Mouse (Mus musculus) hindbrain, embryonic 13.5 days (tissue): ENCODE data around the gene Ifitm6. TPM values are rescaled to one million over a fixed set of nuclear protein-coding genes. Genes with fewer than 3 reads are reported as not detected.
A peak's percentile ranks its signal among the peaks of the same experiment; 100 is the strongest.
"Not testable (repeated sequence)": the region's sequence is repeated elsewhere in the genome, so short reads cannot be mapped to it uniquely, and the experiment has no call there.

ENCODE experiments used
- ATAC-seq: fragments of 200-750 bp; cut with Nextera tagmentation; 2 replicates; pipeline ENCODE4 v1.8.0; 2017; ENCODE audit warnings: moderate TSS enrichment; ENCODE audit not compliant: low FRiP score
- H3K27ac ChIP-seq: fragments of 300-500 bp; sonication (generic); 2 replicates; pipeline ENCODE4 v1.5.1; 2015; ENCODE audit warnings: inconsistent platforms, mild to moderate bottlenecking, moderate library complexity
- H3K27me3 ChIP-seq: fragments of 300-500 bp; sonication (generic); 2 replicates; pipeline ENCODE4 v1.6.1; 2015; ENCODE audit warnings: mild to moderate bottlenecking, inconsistent platforms
- H3K36me3 ChIP-seq: fragments of 300-500 bp; sonication (generic); 2 replicates; pipeline ENCODE4 v1.6.1; 2015; ENCODE audit warnings: mild to moderate bottlenecking, inconsistent platforms
- H3K4me1 ChIP-seq: fragments of 300-500 bp; sonication (generic); replicated peaks from 2 replicates; pipeline ENCODE4 v1.6.1; 2015; ENCODE audit warnings: inconsistent platforms
- H3K4me2 ChIP-seq: fragments of 300-500 bp; sonication (generic); 2 replicates; pipeline ENCODE4 v1.6.1; 2015; ENCODE audit warnings: inconsistent platforms, mild to moderate bottlenecking, moderate library complexity
- H3K4me3 ChIP-seq: fragments of 300-500 bp; sonication (generic); 2 replicates; pipeline ENCODE4 v1.5.1; 2015; ENCODE audit warnings: mild to moderate bottlenecking, inconsistent platforms
- H3K9ac ChIP-seq: fragments of 300-500 bp; sonication (generic); 2 replicates; pipeline ENCODE4 v1.6.1; 2015; ENCODE audit warnings: mild to moderate bottlenecking, inconsistent platforms
- H3K9me3 ChIP-seq: fragments of 300-500 bp; sonication (generic); 2 replicates; pipeline ENCODE4 v1.6.1; 2016; ENCODE audit warnings: inconsistent platforms
- WGBS: fragments of 180-500 bp; shearing (Covaris S2); methylation state at CpG from one replicate; pipeline ENCODE4 v1.1.7; 2015; 5-methylcytosine and 5-hydroxymethylcytosine counted together
- polyA plus RNA-seq: library from polyadenylated mRNA; unstranded; fragments of >200 nt; fragmentation: Nextera tagmentation; extraction: Ambion mirVana; gene quantifications from 2 replicates; pipeline ENCODE4 v1.2.1, GENCODE M21; 2015

The Ifitm6 gene
- polyA plus RNA-seq, 1 experiment from 2014 or later: 0.53 TPM

DNA sequence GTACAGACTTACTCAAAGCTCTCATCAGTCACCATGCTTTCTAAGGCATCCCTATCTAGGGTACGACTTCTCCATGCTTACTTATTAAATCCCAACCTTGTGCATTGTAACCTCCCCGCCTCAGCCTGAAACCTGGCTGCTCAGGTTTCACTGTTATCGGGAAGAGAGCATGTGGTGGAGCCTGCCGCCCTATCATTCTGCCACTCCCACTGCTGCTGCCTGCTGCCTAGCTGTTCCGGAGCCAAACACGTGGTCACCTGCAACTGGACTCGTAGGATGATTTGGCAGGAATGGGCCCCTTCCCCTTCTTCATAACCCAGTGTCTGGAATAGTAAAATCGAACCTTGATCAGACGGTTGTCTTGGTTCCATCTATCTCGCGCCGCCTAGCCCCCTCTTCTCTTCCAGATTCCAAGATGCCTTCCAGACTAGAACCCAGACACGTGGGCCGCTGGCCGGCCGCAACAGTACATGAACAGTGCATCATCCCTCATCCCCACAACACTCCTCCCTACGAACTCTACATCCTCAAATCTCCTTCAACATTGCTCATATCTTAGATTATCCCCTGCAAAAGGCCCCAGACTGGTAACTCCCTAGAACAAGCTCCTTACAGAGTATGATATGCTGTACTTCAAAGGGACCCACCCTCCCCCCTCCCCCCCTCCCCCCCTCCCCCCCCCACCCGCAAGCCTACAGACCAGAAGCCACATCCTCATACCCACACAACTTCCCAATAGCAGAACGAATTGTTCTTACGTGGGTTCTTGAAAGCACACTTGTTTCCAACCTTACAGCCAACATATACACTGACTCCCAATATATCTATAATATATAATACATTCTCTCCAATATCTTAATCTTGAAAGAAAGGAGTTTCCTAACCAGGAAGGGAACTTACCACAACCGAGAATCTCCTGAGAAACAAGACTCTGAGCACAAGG lies 20.6 kb upstream of the Ifitm6 start:
- Histone ChIP-seq H3K4me2 (no peak overlapping the region), H3K4me3 (no peak overlapping the region), H3K9me3 (no peaks in the 10 kb centered on the region), H3K9ac (no peak overlapping the region), H3K36me3 (no peaks in the 10 kb centered on the region), H3K4me1 (no peaks in the 10 kb centered on the region), H3K27ac (no peak overlapping the region), H3K27me3 (no peaks in the 10 kb centered on the region)
- WGBS: 86% methylated on average over 20 of the region's 21 CpGs
- no peak for ATAC-seq

GRCm38 (mm10) chr7:141036624-141037023 lies 18.9 kb upstream of the Ifitm6 start:
- H3K9ac ChIP-seq, H3K4me3 ChIP-seq, ATAC-seq, H3K27ac ChIP-seq, H3K4me2 ChIP-seq, H3K4me1 ChIP-seq, H3K36me3 ChIP-seq, H3K9me3 ChIP-seq, H3K27me3 ChIP-seq: not testable (repeated sequence)
- 89% methylated on average over 1 of the region's 2 CpGs for WGBS

DNA sequence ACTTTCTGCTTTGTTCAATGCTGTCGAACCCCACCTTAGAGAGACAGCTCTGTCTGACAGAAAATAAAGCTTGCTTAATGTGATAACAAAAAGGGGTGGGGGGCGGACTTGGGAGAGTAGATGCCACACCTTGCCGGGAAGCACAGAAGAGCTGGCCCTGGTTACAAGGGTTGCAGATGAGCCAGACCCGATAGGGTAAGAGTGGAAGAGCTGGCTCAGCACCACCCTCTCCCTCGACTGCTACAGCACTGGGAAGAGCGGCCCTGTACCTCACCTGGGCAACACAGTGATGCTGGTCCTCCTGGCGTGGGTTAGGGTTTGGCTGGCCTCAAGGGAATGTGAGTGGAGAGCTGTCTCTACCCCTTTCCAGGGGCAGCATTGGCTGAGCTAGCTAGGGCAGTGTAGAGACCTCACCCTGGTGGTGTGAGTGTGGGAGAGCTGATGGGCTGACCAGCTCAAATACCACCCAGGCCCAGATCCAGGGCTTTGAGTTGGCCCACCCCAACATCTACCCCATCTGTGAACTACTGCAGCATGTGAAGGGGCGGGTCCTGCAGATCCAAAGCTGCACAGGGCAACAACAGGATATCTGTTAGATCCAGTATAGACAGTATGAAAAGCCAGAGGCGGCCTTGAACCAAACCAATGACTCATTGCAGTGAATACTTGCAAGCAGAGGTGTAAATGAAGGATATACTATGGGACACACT lies 14.9 kb upstream of the Ifitm6 start:
- no peak overlapping the region for H3K4me2 ChIP-seq
- H3K36me3 ChIP-seq: no peaks in the 10 kb centered on the region
- no peak for ATAC-seq
- H3K27me3 ChIP-seq: no peaks in the 10 kb centered on the region
- no peak overlapping the region for H3K27ac ChIP-seq
- no peak overlapping the region for H3K9ac ChIP-seq
- no peaks in the 10 kb centered on the region for H3K4me1 ChIP-seq
- no peaks in the 10 kb centered on the region for H3K9me3 ChIP-seq
- no peak overlapping the region for H3K4me3 ChIP-seq
- WGBS: 85% methylated on average over 9 of the region's 9 CpGs

GRCm38 (mm10) chr7:141030390-141030789 lies 12.7 kb upstream of the Ifitm6 start:
- H3K9ac ChIP-seq: no peak overlapping the region
- H3K27me3 ChIP-seq: no peaks in the 10 kb centered on the region
- H3K4me1 ChIP-seq: peaks cover 11% of the 10 kb centered on the region; the same call in 1 of the 2 replicates
- 47% methylated on average over 3 of the region's 3 CpGs for WGBS
- no peak overlapping the region for H3K4me2 ChIP-seq
- H3K36me3 ChIP-seq: no peaks in the 10 kb centered on the region
- H3K9me3 ChIP-seq: no peaks in the 10 kb centered on the region
- H3K27ac ChIP-seq: no peak overlapping the region
- ATAC-seq: no peak
- H3K4me3 ChIP-seq: no peak overlapping the region

GRCm38 (mm10) chr7:141028831-141029230 lies 11.1 kb upstream of the Ifitm6 start, which contains the start of gene Gm17387:
Gene Gm17387 (plus strand): TSS chr7:141029131.
- H3K27ac ChIP-seq: no peak within 1 kb of the TSS
- H3K9me3 ChIP-seq: no peaks in the 10 kb centered on the region
- H3K4me3 ChIP-seq: no peak within 1 kb of the TSS
- no peaks in the 10 kb centered on the region for H3K36me3 ChIP-seq
- no peaks in the 10 kb centered on the region for H3K27me3 ChIP-seq
- no peak within 1 kb of the TSS for H3K9ac ChIP-seq
- 96% methylated on average over 2 of the region's 2 CpGs for WGBS
- no peak within 1 kb of the TSS for H3K4me2 ChIP-seq
- H3K4me1 ChIP-seq: peaks cover 13% of the 10 kb centered on the region; the same call in 1 of the 2 replicates
- ATAC-seq: no peak

DNA sequence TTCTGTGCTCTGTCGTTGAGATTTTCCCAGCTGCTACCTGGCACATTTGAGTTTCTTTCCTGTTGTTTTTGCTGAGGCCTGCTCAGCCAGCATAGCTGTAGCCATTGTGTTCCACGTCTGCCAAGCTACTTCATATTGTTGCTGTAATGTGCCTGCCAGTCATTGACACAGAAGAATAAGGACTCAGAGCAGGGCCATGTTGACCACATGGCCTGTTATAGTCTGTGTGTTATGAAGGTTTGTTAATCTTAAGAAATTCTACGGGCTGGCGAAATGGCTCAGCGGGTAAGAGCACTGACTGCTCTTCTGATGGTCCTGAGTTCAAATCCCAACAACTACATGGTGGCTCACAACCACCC lies 9.0 kb upstream of the Ifitm6 start:
- no peaks in the 10 kb centered on the region for H3K9me3 ChIP-seq
- no peak overlapping the region for H3K4me2 ChIP-seq
- H3K9ac ChIP-seq: no peak overlapping the region
- H3K27ac ChIP-seq: peak overlapping the region; percentile 80
- ATAC-seq: no peak; the same call in 1 of the 2 replicates
- no peak overlapping the region for H3K4me3 ChIP-seq
- 39% methylated on average over 5 of the region's 5 CpGs for WGBS
- H3K4me1 ChIP-seq: peaks cover 13% of the 10 kb centered on the region; the same call in 1 of the 2 replicates
- H3K27me3 ChIP-seq: no peaks in the 10 kb centered on the region
- no peaks in the 10 kb centered on the region for H3K36me3 ChIP-seq

- no peak for ATAC-seq
- Histone ChIP-seq H3K27ac (peak overlapping the region; percentile 80), H3K9ac (no peak overlapping the region), H3K36me3 (no peaks in the 10 kb centered on the region), H3K4me3 (no peak overlapping the region), H3K27me3 (no peaks in the 10 kb centered on the region), H3K4me1 (peaks cover 13% of the 10 kb centered on the region; the same call in 1 of the 2 replicates), H3K9me3 (no peaks in the 10 kb centered on the region), H3K4me2 (no peak overlapping the region)
- WGBS: 17% methylated on average over 6 of the region's 6 CpGs
Observed at GRCm38 (mm10) chr7:141026097-141026739, 8.5 kb upstream of the Ifitm6 start.

GRCm38 (mm10) chr7:141024865-141025838 lies 7.4 kb upstream of the Ifitm6 start:
- peak overlapping the region; percentile 80 for H3K27ac ChIP-seq
- H3K4me2 ChIP-seq: 0 out of 2 replicates have a peak overlapping the region, but pooled peaks have one; percentile 9
- ATAC-seq: peak; percentile 80
- H3K27me3 ChIP-seq: no peaks in the 10 kb centered on the region
- H3K36me3 ChIP-seq: no peaks in the 10 kb centered on the region
- peaks cover 13% of the 10 kb centered on the region; the same call in 1 of the 2 replicates for H3K4me1 ChIP-seq
- no peaks in the 10 kb centered on the region for H3K9me3 ChIP-seq
- WGBS: 16% methylated on average over 5 of the region's 6 CpGs
- H3K4me3 ChIP-seq: no peak overlapping the region
- H3K9ac ChIP-seq: no peak overlapping the region

GRCm38 (mm10) chr7:141021489-141022449 lies 4.0 kb upstream of the Ifitm6 start:
- Histone ChIP-seq H3K4me3 (no peak overlapping the region), H3K4me2 (no peak overlapping the region), H3K9me3 (no peaks in the 10 kb centered on the region), H3K27me3 (no peaks in the 10 kb centered on the region), H3K9ac (no peak overlapping the region), H3K27ac (no peak overlapping the region), H3K4me1 (peaks cover 13% of the 10 kb centered on the region; the same call in 1 of the 2 replicates), H3K36me3 (no peaks in the 10 kb centered on the region)
- 88% methylated on average over 14 of the region's 14 CpGs for WGBS
- no peak for ATAC-seq

DNA sequence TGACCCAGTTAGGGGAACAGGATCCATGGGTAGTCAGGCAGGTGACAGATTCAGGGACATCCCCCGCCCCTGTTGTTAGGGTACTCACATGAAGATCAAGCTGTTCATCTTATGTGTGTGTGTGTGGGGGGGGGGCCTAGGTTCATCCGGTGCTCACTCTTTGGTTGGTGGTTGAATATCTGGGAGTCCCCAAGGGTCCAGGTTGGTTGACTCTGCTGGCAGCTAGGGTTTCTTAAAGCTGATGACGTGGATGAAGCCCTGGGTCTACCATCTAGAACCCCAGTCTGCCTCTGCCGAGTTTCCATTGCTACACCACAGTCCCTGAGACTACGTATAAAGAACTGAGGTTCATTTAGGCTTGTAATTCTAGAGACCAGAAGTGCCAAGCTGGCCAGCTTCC lies 1.3 kb upstream of the Ifitm6 start:
- Histone ChIP-seq H3K4me1 (no peaks in the 10 kb centered on the region), H3K36me3 (no peaks in the 10 kb centered on the region), H3K9ac (no peak overlapping the region), H3K9me3 (no peaks in the 10 kb centered on the region), H3K27ac (no peak overlapping the region), H3K4me2 (no peak overlapping the region), H3K4me3 (no peak overlapping the region), H3K27me3 (no peaks in the 10 kb centered on the region)
- WGBS: 93% methylated on average over 5 of the region's 5 CpGs
- no peak for ATAC-seq
